Mouse (Mus musculus) myocyte (in vitro differentiated cells): Measurements from ENCODE around the gene Car14.

Experiments used
- CEBPB ChIP-seq: IDR thresholded peaks from 2 replicates; pipeline ENCODE4 v1.6.1; 2011; ENCODE audit warnings: mild to moderate bottlenecking, moderate library complexity; ENCODE audit not compliant: poor library complexity, insufficient read depth, severe bottlenecking
- E2F4 ChIP-seq: IDR thresholded peaks from one replicate; pipeline ENCODE4 v1.6.1; 2011; ENCODE audit warnings: mild to moderate bottlenecking, control low read depth, moderate library complexity; ENCODE audit not compliant: insufficient read depth
- MAX ChIP-seq: IDR thresholded peaks from one replicate; pipeline ENCODE4 v1.6.1; 2011; ENCODE audit warnings: low read depth, mild to moderate bottlenecking, control low read depth
- MYOD1 ChIP-seq, 3 experiments: IDR thresholded peaks; one replicate each; pipeline ENCODE4 v1.6.1; 2011; ENCODE audit warnings: control low read depth in 2 of 3, low read depth in 2 of 3, mild to moderate bottlenecking in 2 of 3, moderate library complexity in 1 of 3; ENCODE audit not compliant: insufficient read length in 2 of 3, control insufficient read depth in 1 of 3
- MYOG ChIP-seq, 3 experiments: IDR thresholded peaks; one replicate each; pipeline ENCODE4 v1.6.1; 2011; ENCODE audit warnings: control low read depth in 2 of 3, low read depth in 2 of 3, mild to moderate bottlenecking in 2 of 3; ENCODE audit not compliant: insufficient read length in 2 of 3, control insufficient read depth in 1 of 3, insufficient read depth in 1 of 3
- POLR2A ChIP-seq: IDR thresholded peaks from one replicate; pipeline ENCODE4 v1.6.1; 2011; ENCODE audit warnings: low read depth, mild to moderate bottlenecking, control low read depth, moderate library complexity; ENCODE audit not compliant: insufficient read length
- POLR2AphosphoS2 ChIP-seq: IDR thresholded peaks from one replicate; pipeline ENCODE4 v1.6.1; 2011; ENCODE audit warnings: low read depth, control low read depth; ENCODE audit not compliant: insufficient read length
- SRF ChIP-seq: IDR thresholded peaks from one replicate; pipeline ENCODE4 v1.6.1; 2011; ENCODE audit warnings: low read depth; ENCODE audit not compliant: control insufficient read depth, insufficient read length
- TCF12 ChIP-seq: IDR thresholded peaks from one replicate; pipeline ENCODE4 v1.6.1; 2011; ENCODE audit warnings: mild to moderate bottlenecking, control low read depth; ENCODE audit not compliant: poor library complexity, insufficient read depth, severe bottlenecking
- TCF3 ChIP-seq: IDR thresholded peaks from one replicate; pipeline ENCODE4 v1.6.1; 2011; ENCODE audit warnings: low read depth, control low read depth; ENCODE audit not compliant: insufficient read length
- USF1 ChIP-seq: IDR thresholded peaks from one replicate; pipeline ENCODE4 v1.6.1; 2011; ENCODE audit warnings: low read depth, mild to moderate bottlenecking, control low read depth, moderate library complexity

- TF ChIP-seq POLR2AphosphoS2 (no peak), POLR2A (no peak), SRF (no peak), CEBPB (no peak), E2F4 (no peak), USF1 (no peak), MAX (no peak), TCF12 (no peak), MYOG (IDR thresholded peaks at IDR 0.05; ENCODE audit: control insufficient read depth in 1 of 3, insufficient read depth in 1 of 3, insufficient read length in 2 of 3, low read depth in 2 of 3) (no peak), MYOD1 (IDR thresholded peaks at IDR 0.05; ENCODE audit: control insufficient read depth in 1 of 3, insufficient read length in 2 of 3, low read depth in 2 of 3) (no peak), TCF3 (no peak)
These were observed 2.4 kb upstream of the Car14 start for GRCm38 (mm10) chr3:95906860-95907259.
